Mouse (Mus musculus) lung, adult 2 months (tissue): ENCODE measurements at regions not wholly inside any gene's neighbourhood (a gene's known extent, or its start where the extent isn't known, plus 50 kb on each side); places are given as distances from the start of the nearest gene placed in this dataset.

Experiments
- CTCF ChIP-seq: fragments of 200-500 bp; IDR thresholded peaks from 2 replicates; pipeline ENCODE4 v1.5.1; 2011; ENCODE audit warnings: mild to moderate bottlenecking, low read length, control low read depth; ENCODE audit not compliant: insufficient read depth
- POLR2A ChIP-seq: fragments of 200-500 bp; IDR thresholded peaks from 2 replicates; pipeline ENCODE4 v1.6.1; 2011; ENCODE audit warnings: low read depth, mild to moderate bottlenecking, control low read depth, low read length, borderline replicate concordance; ENCODE audit errors: extremely low read depth

- TF ChIP-seq POLR2A (no peak), CTCF (no peak)
These were observed 113.8 kb upstream of the Onecut1 start for GRCm38 (mm10) chr9:74747886-74748285.
